Mouse (Mus musculus) bone marrow, adult 2 months (tissue): ENCODE measurements around the gene Olfr1392. TPM values are rescaled to one million over a fixed set of nuclear protein-coding genes. Genes with fewer than 3 reads are reported as not detected.
"Not testable (repeated sequence)": the region's sequence is repeated elsewhere in the genome, so short reads cannot be mapped to it uniquely, and the experiment has no call there.

Experiments used
- H3K27ac ChIP-seq: fragments of 200-500 bp; 2 replicates; pipeline ENCODE4 v1.5.1; 2012; ENCODE audit warnings: low read depth, mild to moderate bottlenecking, control low read depth, inconsistent platforms, low read length; ENCODE audit not compliant: control insufficient read depth, poor library complexity, insufficient read depth
- H3K4me1 ChIP-seq: fragments of 200-500 bp; 2 replicates; pipeline ENCODE4 v1.6.1; 2011; ENCODE audit warnings: low read length; ENCODE audit not compliant: control insufficient read depth, insufficient read depth
- H3K4me3 ChIP-seq: fragments of 200-500 bp; replicated peaks from 2 replicates; pipeline ENCODE3; 2011; ENCODE audit warnings: mild to moderate bottlenecking, low read depth, low read length, control low read depth; ENCODE audit not compliant: control insufficient read depth
- CTCF ChIP-seq: fragments of 200-500 bp; IDR thresholded peaks from 2 replicates; pipeline ENCODE4 v1.5.1; 2011; ENCODE audit warnings: low read length, control low read depth; ENCODE audit not compliant: control insufficient read depth, insufficient read depth
- POLR2A ChIP-seq: fragments of 200-500 bp; IDR thresholded peaks from 2 replicates; pipeline ENCODE4 v1.6.1; 2011; ENCODE audit warnings: low read depth, mild to moderate bottlenecking, control low read depth, low read length, borderline replicate concordance; ENCODE audit not compliant: control insufficient read depth
- WGBS: fragments of 180-500 bp; shearing (Covaris S2); methylation state at CpG from one replicate; pipeline ENCODE4 v1.1.7; 2018; 5-methylcytosine and 5-hydroxymethylcytosine counted together
- polyA plus RNA-seq: library from polyadenylated mRNA; stranded (reverse); fragments of >200 nt; gene quantifications from 2 replicates; pipeline ENCODE4 v1.2.4, GENCODE M21; 2011; ENCODE audit warnings: low replicate concordance; ENCODE audit not compliant: missing spikeins, insufficient read depth, insufficient read length

Olfr1392 gene
- polyA plus RNA-seq = not detected in 2 replicates

GRCm38 (mm10) chr11:49284982-49285381 lies at the start of gene Olfr1392:
TSS of gene Olfr1392 (plus strand) at chr11:49285282.
- H3K27ac ChIP-seq, H3K4me3 ChIP-seq, H3K4me1 ChIP-seq: not testable (repeated sequence)
- 40% methylated on average over 1 of the region's 1 CpGs for WGBS

GRCm38 (mm10) chr11:49235459-49236207 lies 49.4 kb upstream of the Olfr1392 start:
- no peaks in the 10 kb centered on the region for H3K4me1 ChIP-seq
- H3K4me3 ChIP-seq = no peak overlapping the region
- TF ChIP-seq CTCF = no peak
- no peak for TF ChIP-seq POLR2A
- WGBS = 41% methylated on average over 3 of the region's 3 CpGs
- H3K27ac ChIP-seq = no peak overlapping the region

GRCm38 (mm10) chr11:49236891-49237290 lies 48.2 kb upstream of the Olfr1392 start:
- WGBS = 72% methylated on average over 1 of the region's 1 CpGs
- H3K4me1 ChIP-seq = no peaks in the 10 kb centered on the region; the same call in 1 of the 2 replicates

GRCm38 (mm10) chr11:49237532-49237931 lies 47.5 kb upstream of the Olfr1392 start:
- TF ChIP-seq POLR2A (no peak), CTCF (no peak)
- no peak overlapping the region for H3K27ac ChIP-seq
- H3K4me3 ChIP-seq = no peak overlapping the region
- peaks cover 2% of the 10 kb centered on the region; the same call in 1 of the 2 replicates for H3K4me1 ChIP-seq
- WGBS = 39% methylated on average over 2 of the region's 2 CpGs

More at GRCm38 (mm10) chr11:49236891-49237290, 48.2 kb upstream of the Olfr1392 start:
- no peak for TF ChIP-seq POLR2A
- no peak for TF ChIP-seq CTCF
- H3K27ac ChIP-seq = no peak overlapping the region
- H3K4me3 ChIP-seq = no peak overlapping the region

- peaks cover 2% of the 10 kb centered on the region; the same call in 1 of the 2 replicates for H3K4me1 ChIP-seq
- H3K27ac ChIP-seq = no peak overlapping the region
- no peak overlapping the region for H3K4me3 ChIP-seq
- TF ChIP-seq CTCF = no peak
- TF ChIP-seq POLR2A = no peak
- 59% methylated on average over 1 of the region's 1 CpGs for WGBS
Measured at GRCm38 (mm10) chr11:49240310-49240709, 44.8 kb upstream of the Olfr1392 start.

GRCm38 (mm10) chr11:49240874-49241273 lies 44.2 kb upstream of the Olfr1392 start:
- WGBS = 34% methylated on average over 4 of the region's 4 CpGs
- Histone ChIP-seq H3K4me3 (no peak overlapping the region), H3K4me1 (peaks cover 3% of the 10 kb centered on the region; the same call in 1 of the 2 replicates), H3K27ac (no peak overlapping the region)
- TF ChIP-seq POLR2A = no peak
- no peak for TF ChIP-seq CTCF

GRCm38 (mm10) chr11:49241471-49241870 lies 43.6 kb upstream of the Olfr1392 start:
- no peak overlapping the region for H3K27ac ChIP-seq
- no peak overlapping the region for H3K4me3 ChIP-seq
- WGBS = 0% methylated on average over 1 of the region's 1 CpGs
- TF ChIP-seq CTCF (no peak), POLR2A (no peak)
- H3K4me1 ChIP-seq = peaks cover 3% of the 10 kb centered on the region; the same call in 1 of the 2 replicates

GRCm38 (mm10) chr11:49242944-49243626 lies 42.0 kb upstream of the Olfr1392 start:
- WGBS = 18% methylated on average over 11 of the region's 11 CpGs
- Histone ChIP-seq H3K4me1 (peaks cover 7% of the 10 kb centered on the region; the same call in 1 of the 2 replicates), H3K4me3 (peak overlapping the region; percentile 70), H3K27ac (peak overlapping the region; percentile 90; the same call in 1 of the 2 replicates)
- TF ChIP-seq CTCF (no peak), POLR2A (no peak)

GRCm38 (mm10) chr11:49243727-49244594 lies 41.1 kb upstream of the Olfr1392 start, which contains the start of gene Mgat1:
TSS of gene Mgat1 (plus strand) at chr11:49244191.
- WGBS = under 1% methylated on average over 58 of the region's 60 CpGs
- Histone ChIP-seq H3K27ac (peak within 1 kb of the TSS; percentile 90), H3K4me1 (peaks cover 9% of the 10 kb centered on the region; the same call in 1 of the 2 replicates), H3K4me3 (peak within 1 kb of the TSS; percentile 70)
- TF ChIP-seq CTCF (no peak), POLR2A (peak; percentile 66; the same call in 1 of the 2 replicates)
